Mouse (Mus musculus) regulatory T cell (primary cell): ENCODE measurements around the gene Lkaaear1.

Experiments used
- in situ Hi-C: fragments of 300-600 bp; cut with MboI, MseI; formaldehyde crosslinking; loops from one replicate; pipeline ENCODE4 v1.15.1; 2025; ENCODE audit warnings: high pct_unique_total_duplicates

The Lkaaear1 gene

DNA sequence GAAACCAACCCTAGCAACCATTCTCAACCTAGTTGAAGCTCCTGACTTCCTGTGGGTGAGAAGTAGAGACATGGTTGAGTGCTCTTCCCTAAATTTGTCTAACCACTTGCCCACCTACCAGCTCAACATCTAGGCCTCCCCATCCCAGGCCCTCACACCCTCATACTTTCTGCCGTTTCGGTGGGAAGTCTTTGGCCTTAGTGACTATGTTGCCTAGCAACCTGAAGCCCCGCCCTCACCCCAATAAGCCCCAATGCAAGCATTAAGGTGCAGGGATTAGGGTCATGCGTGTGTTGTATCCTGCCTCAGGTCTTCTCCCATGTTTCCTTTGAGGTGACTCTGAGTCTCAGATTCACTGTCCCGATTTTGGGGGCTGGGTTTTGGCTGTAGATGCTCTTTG is at the start of gene Lkaaear1:
Lkaaear1 (minus strand) TSS at position 202 of the 400 bp plus-strand sequence.
- in situ Hi-C loops: no loop called here

DNA sequence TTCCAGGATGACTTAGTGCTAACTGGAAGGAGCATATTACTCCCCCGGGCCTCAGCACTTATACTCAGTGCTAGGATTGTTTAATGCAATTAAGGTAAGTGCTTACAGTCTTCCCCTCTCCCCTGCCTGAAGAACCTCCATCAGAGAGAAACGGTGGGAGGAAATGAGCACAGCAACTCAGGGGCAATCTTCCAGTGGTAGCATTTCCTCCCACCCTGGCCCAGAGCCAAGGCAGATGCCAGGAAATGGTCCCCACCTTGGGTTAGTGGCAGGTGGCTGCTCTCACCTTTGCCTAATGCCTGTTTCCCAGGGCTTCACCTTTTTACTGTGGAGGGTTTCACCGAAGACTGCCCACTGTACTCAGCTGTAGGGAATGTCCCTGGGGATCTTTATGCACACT is 31.8 kb upstream of the Lkaaear1 start:
- in situ Hi-C loops: no loop called here

DNA sequence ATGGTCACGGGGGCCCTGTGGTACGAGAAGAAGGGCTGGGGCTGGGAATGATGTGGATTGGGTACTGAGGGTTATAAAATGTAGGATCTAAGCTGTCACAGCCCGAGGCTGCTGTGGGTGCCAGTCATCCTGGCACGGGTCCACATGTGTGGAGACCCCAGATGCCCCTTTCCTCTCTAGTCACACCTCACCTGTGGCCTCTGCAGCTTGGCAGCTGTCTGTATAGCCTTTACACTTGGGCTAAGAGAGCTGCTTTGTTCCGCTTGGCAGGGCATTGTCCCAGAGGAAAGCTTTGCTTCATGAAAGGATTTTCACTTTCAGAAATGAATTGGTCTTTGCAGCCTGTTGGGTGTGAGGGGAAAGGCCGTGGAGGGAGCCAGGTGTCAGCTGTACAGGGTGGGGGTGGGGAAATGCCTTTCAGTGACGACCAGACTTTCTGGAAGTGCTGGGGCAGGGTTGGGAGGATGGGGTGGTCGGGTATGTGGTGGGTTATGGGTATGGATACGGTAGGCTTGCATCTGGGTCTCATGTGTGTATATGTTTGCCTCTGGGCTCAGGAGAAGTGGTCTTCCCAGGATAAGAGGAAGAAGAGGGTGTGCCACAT is 29.5 kb upstream of the Lkaaear1 start:
- in situ Hi-C loops: loop anchor here (10.0 kb wide), 1 partner anchor 137 kb away; the partner anchor contains the start of gene Polr3k

DNA sequence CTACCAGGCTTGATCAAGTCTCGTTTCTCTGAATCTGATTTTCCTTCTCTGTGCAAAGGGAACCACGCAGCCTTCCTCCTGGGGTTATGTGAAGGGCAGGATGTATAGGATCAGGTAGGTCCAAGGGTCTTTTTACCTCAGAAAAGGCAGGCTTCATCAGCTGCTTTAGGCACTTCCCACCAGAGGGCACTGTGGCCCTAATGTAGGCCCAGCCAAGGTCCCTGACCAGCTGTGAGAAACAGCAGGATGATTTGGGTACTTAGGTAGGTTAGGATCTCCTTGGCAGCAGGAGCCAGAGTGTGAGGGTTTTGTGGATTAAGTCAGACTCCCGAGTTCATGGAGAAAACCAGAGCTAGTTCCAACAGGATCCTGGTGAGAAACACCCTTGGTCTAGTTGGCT is 24.0 kb upstream of the Lkaaear1 start:
- in situ Hi-C loops: loop anchor here (10.0 kb wide), 1 partner anchor 143 kb away; the partner anchor contains the start of gene Polr3k

- in situ Hi-C loops: loop anchor here (10.0 kb wide), 1 partner anchor 144 kb away; the partner anchor contains the start of gene Polr3k
Observed at GRCm38 (mm10) chr2:181721200-181721599, 23.0 kb upstream of the Lkaaear1 start.

DNA sequence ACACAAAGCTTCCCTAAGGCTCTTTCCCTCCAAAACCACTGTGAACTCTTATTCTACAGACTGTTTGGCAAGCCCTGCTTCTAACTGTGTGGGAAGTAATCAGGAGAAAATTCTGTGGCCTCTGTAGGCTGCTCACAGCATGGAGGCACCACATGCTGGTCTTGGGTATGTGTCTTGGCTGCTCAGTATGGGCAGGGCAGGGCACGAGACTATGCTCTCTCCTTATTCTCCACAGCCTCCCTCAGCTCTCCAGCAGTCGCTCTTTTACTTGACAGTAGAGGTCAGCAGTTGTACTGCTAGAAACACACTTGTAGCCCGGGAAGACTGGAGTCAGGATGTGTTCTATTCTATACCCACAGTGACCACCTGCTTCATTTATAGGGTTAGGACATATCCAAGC is 21.8 kb upstream of the Lkaaear1 start:
- in situ Hi-C loops: loop anchor here (10.0 kb wide), 1 partner anchor 145 kb away; the partner anchor contains the start of gene Polr3k

DNA sequence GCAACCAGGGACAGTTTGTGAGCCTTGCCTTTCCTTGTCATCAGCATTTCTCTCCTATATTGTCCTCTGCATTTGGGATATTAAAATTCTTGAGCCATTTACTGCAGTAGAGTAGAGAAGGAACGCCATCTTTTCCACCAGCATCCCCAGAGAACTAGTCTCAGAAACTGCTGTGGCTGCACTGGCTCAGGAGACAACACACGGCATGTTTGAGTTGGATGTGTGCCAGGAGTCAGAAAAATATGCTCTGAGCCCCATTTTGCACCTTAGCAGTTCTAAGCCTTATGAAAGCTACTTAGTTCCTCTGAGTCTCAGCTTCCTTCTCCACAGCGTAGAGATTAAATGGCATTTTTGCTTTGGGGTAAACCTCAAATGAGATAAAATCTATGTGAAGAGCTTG is 18.7 kb upstream of the Lkaaear1 start:
- in situ Hi-C loops: no loop called here

GRCm38 (mm10) chr2:181715382-181715781 is 17.1 kb upstream of the Lkaaear1 start:
- in situ Hi-C loops: no loop called here

DNA sequence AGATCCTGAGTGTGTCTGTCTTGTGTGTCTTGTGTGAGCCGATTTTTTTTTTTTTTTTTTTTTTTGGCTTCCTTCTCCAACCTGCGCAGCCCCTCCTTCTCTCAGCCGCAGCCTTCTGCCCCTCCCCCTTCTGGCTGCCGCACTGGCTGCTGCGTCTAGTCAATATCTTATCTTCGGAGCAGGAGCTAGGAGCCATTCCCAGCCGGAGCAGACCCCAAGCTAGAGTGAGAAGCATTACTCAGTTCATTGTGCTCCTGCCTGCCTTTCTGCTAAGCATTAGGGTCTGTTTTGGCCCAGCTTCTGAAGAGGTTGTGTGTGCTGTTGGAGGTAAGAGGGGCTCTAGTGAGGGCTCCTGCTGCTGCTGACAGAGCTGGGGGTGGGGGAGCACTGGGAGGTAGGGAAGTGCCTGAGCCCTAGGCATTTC is 16.7 kb upstream of the Lkaaear1 start, which contains the start of gene Oprl1:
Oprl1 (plus strand) TSS at position 114 of the 424 bp plus-strand sequence.
- in situ Hi-C loops: no loop called here

DNA sequence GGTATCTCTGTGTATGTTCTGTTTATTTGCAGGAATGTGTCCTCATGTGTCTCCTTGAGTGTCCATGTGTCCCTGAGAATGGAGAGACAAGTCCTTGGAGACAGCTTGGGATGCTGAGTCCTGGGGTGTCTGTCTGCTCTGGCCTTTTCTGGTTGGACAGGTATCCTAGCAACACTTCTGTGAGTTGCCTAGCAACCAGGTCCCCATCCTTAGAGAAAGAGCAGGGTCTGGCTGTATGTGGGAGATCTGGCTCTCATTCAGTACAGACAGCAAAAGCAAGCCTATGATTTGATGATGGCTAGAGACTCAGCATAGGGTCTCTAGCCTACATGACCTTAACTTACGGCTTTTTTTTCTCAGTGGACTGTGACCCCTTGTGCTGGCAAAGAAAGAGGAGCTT is 15.5 kb upstream of the Lkaaear1 start:
- in situ Hi-C loops: no loop called here

GRCm38 (mm10) chr2:181706668-181707067 is 8.4 kb upstream of the Lkaaear1 start:
- in situ Hi-C loops: loop anchor here (10.0 kb wide), 1 partner anchor 62 kb away; no protein-coding TSS in a partner anchor

GRCm38 (mm10) chr2:181696801-181697420 is 1.3 kb downstream of the Lkaaear1 start:
- in situ Hi-C loops: no loop called here

DNA sequence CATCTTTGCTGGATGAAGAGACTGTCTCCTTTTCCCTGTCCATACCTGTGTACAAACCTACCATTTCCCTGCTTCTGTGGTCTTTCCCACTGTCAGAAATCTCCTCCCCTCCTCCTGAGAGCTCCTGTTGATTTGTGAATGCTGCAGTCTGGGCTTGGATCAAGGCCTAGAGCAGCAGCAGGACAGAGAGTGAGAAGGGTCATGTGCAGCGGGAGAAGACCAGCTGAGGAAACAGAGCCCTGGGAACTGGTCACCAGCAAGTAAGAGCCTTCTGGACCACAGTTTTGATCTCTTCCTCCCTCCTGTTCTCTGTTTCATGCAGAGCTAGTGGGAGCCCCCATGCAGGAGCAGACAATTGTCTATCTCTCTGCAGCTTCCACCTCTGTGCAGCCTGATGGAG is 2.5 kb downstream of the Lkaaear1 start:
- in situ Hi-C loops: no loop called here

DNA sequence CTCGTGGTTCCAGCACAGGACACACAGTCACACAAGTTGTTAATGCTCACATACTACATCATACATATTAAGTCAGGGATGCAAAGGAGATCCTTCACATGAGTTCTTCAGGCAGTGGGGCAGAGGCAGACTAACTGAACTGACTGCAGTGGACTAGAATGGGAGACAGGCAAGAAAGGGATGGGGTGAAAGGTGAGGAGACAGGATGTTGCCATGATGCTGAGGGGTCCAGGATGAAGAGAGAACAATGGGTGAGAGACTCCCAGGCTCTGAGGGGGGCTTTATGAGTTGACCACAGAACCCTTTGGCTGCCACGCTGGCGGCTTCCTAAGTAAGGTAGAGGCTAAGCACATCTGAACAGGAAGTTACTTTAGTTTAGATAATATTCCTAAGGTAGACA is 3.7 kb downstream of the Lkaaear1 start:
- in situ Hi-C loops: no loop called here

GRCm38 (mm10) chr2:181693339-181694280 is 4.6 kb downstream of the Lkaaear1 start, which contains the start of gene Rgs19:
TSS of gene Rgs19 (minus strand) at chr2:181693977.
- in situ Hi-C loops: no loop called here

DNA sequence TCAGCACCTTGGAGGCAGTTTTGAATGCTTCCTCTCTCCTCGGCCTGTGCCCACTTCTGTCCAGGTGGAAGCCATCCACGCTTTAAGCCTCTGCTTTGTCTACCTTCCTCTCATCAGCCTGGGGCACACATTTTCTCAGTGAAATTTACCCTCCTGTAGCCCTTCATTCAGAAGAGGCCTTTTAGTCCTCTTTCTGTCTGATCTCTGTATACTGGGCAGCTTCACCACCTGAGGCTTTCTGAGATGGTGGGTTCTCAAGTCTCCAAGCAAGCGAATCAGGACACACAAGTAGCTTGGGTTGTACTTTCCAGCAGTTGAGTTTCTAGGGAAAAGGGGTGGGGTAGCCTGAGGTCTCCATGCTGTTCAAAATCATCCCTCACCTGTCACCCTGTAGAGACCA is 5.9 kb downstream of the Lkaaear1 start:
- in situ Hi-C loops: no loop called here

GRCm38 (mm10) chr2:181691571-181691970 is 6.7 kb downstream of the Lkaaear1 start:
- in situ Hi-C loops: no loop called here

- in situ Hi-C loops: no loop called here
Observed at GRCm38 (mm10) chr2:181691083-181691482, 7.2 kb downstream of the Lkaaear1 start.

DNA sequence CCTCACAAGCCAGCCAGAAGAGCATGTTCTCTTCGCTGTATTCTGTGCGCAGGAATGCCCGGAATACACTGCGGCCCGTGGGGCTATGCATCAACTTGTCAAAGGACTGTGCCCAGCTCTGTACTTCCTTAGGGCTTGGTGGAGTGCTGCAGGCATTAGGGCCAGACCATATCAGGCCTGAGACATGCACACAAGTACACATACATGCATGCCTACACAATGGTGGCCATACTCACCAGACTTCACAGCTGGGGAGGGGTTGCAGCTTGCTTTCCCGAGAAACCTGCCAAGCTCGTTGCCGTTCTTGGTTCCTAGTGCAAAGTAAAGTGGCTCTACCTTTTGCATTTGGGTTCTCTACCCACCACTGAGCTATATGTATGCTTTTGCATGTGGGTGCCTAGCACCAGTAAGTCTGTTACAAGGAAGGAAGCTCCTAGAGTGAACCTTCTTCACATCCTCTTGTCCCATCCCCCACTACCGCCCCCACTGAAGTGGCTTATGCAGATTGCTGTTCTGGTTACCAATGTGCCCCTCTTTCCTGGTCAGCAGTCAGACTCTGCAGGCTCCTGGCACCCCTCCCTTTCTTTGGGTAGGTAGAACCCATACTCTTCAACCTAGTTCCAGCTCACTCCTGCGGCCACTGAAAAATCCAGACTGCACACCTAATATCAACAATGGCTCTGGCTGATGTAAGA is 8.6 kb downstream of the Lkaaear1 start:
- in situ Hi-C loops: no loop called here

GRCm38 (mm10) chr2:181687586-181687985 is 10.7 kb downstream of the Lkaaear1 start:
- in situ Hi-C loops: no loop called here

- in situ Hi-C loops: no loop called here
Observed at GRCm38 (mm10) chr2:181685686-181686085, 12.6 kb downstream of the Lkaaear1 start.
